9 mouse cellular contexts compared by ENCODE assay signal in the genomic region with DNA sequence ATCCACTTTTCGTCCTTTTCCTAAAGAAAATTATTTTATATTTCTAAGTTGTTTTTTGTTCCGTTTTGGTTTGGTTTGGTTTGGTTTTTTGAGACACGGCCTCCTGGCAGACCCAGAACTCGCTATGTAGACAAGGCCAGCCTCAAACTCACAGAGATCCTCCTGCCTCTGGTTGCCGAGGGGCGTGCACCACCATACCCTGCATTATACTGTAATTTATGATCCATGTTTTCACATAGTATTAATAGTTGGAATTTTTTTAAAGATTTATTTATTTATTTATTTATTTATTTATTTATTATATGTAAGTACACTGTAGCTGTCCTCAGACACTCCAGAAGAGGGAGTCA. TPM values are rescaled to one million over a fixed set of nuclear protein-coding genes. Genes with fewer than 3 reads are reported as not detected.
DNase-seq lines count a peak whose midpoint lies in the region; ATAC-seq and TF ChIP-seq lines count a peak whose summit lies in the region.
"Had no signal": no experiment of that assay in that cellular context is flagged by ENCODE, and none has a peak within 500 bp of the region (broad histone marks: within the 10 kb centered on the region; RNA-seq: fewer than 3 reads in every experiment).

No protein-coding gene starts in this region.

- intact Hi-C loops in left cerebral cortex, postnatal 10 days (cut with DNase I): no loop called here
- intact Hi-C loops in left cerebral cortex, postnatal 25 days (cut with DNase I): loop anchor here (1.0 kb wide), 1 partner anchor 21 kb away; no protein-coding TSS in a partner anchor

- H3K4me3 ChIP-seq in kidney, adult 2 months (ENCODE audit: insufficient read depth, low read depth, low read length): peak overlapping the region; percentile 80
- H3K4me3 ChIP-seq in brown adipose tissue, adult 24 weeks (ENCODE audit: insufficient read depth, low read depth, low read length): peak overlapping the region; percentile 45
- peak overlapping the region; percentile 64 for H3K4me3 ChIP-seq in hindbrain, embryonic 16.5 days (ENCODE audit: low read length)
- peak overlapping the region; percentile 74 for H3K4me3 ChIP-seq in midbrain, embryonic 16.5 days (ENCODE audit: low read depth, low read length)

- no peaks in the 10 kb centered on the region for H3K27me3 ChIP-seq in kidney, adult 2 months (replicated peaks; ENCODE audit: control insufficient read depth, insufficient read depth, low read length)
- H3K27me3 ChIP-seq in hindbrain, embryonic 16.5 days (replicated peaks; ENCODE audit: control insufficient read depth, insufficient read depth, low read length): no peaks in the 10 kb centered on the region
- H3K27me3 ChIP-seq in midbrain, embryonic 16.5 days (ENCODE audit: control insufficient read depth, insufficient read depth, low read depth, low read length): no peaks in the 10 kb centered on the region
- H3K27me3 ChIP-seq: Patski had no signal

- H3K4me2 ChIP-seq in hindbrain, embryonic 16.5 days (ENCODE audit: low read length): peak overlapping the region; percentile 83
- H3K4me2 ChIP-seq in midbrain, embryonic 16.5 days (ENCODE audit: low read length): peak overlapping the region; percentile 84

- DNase-seq in kidney, adult 2 months: no peak
- DNase-seq in kidney, postnatal 14 days: no peak
- DNase-seq in left cerebral cortex, postnatal 10 days (ENCODE audit: extremely low spot score in 1 of 2, low spot score in 2 of 2): no peak
- no peak for DNase-seq in left cerebral cortex, postnatal 25 days (ENCODE audit: low spot score in 2 of 2)

- no peak overlapping the region for H3K27ac ChIP-seq in kidney, adult 2 months (ENCODE audit: insufficient read depth, low read depth, low read length)
- H3K27ac ChIP-seq in brown adipose tissue, adult 24 weeks (replicated peaks; ENCODE audit: low read depth, low read length): peak overlapping the region; percentile 42; the same call in 1 of the 2 replicates
- H3K27ac ChIP-seq in hindbrain, embryonic 16.5 days (ENCODE audit: low read depth, low read length): peak overlapping the region; percentile 96
- peak overlapping the region; percentile 94 for H3K27ac ChIP-seq in midbrain, embryonic 16.5 days (ENCODE audit: low read length)

- peak overlapping the region; percentile 85 for H3K9ac ChIP-seq in hindbrain, embryonic 16.5 days (ENCODE audit: low read depth, low read length)
- no peak overlapping the region for H3K9ac ChIP-seq in midbrain, embryonic 16.5 days (ENCODE audit: low read depth, low read length)

- ATAC-seq in hindbrain, embryonic 16.5 days: peak; percentile 38; the same call in 1 of the 2 replicates
- peak; percentile 61 for ATAC-seq in midbrain, embryonic 16.5 days
- ATAC-seq in monocyte, adult 5-6 weeks (replicated peaks; ENCODE audit: insufficient number of reproducible peaks, low FRiP score, low TSS enrichment, poor library complexity, severe bottlenecking): no peak

- no peaks in the 10 kb centered on the region for H3K9me3 ChIP-seq in hindbrain, embryonic 16.5 days (ENCODE audit: control insufficient read depth, low read length)
- H3K9me3 ChIP-seq in midbrain, embryonic 16.5 days (replicated peaks; ENCODE audit: control insufficient read depth, low read length, poor library complexity, severe bottlenecking): no peaks in the 10 kb centered on the region

- 10% methylated on average over 6 of the region's 6 CpGs for WGBS in kidney, adult 2 months
- WGBS in hindbrain, embryonic 16.5 days: 18% methylated on average over 6 of the region's 6 CpGs
- 18% methylated on average over 6 of the region's 6 CpGs for WGBS in midbrain, embryonic 16.5 days

- TF ChIP-seq POLR2A in kidney, adult 2 months (IDR thresholded peaks at IDR 0.05; ENCODE audit: low read depth, low read length): no peak

- H3K36me3 ChIP-seq in kidney, adult 2 months (ENCODE audit: control insufficient read depth, insufficient read depth, low read length): no peaks in the 10 kb centered on the region
- H3K36me3 ChIP-seq in hindbrain, embryonic 16.5 days (ENCODE audit: control insufficient read depth, insufficient read depth, low read length): no peaks in the 10 kb centered on the region
- H3K36me3 ChIP-seq in midbrain, embryonic 16.5 days (ENCODE audit: control insufficient read depth, insufficient read depth, low read length): no peaks in the 10 kb centered on the region

- TF ChIP-seq CTCF in kidney, adult 2 months (conservative IDR thresholded peaks at IDR 0.05; ENCODE audit: insufficient read depth, insufficient read length, low read depth, low read length): no peak

- peaks cover 2% of the 10 kb centered on the region; the same call in 1 of the 2 replicates for H3K4me1 ChIP-seq in kidney, adult 2 months (ENCODE audit: control insufficient read depth, insufficient read depth, low read length)
- H3K4me1 ChIP-seq in brown adipose tissue, adult 24 weeks (ENCODE audit: control insufficient read depth, insufficient read depth, insufficient read length, low read length): no peaks in the 10 kb centered on the region
- H3K4me1 ChIP-seq in hindbrain, embryonic 16.5 days (ENCODE audit: control insufficient read depth, insufficient read depth, low read depth, low read length): peaks cover 7% of the 10 kb centered on the region
- H3K4me1 ChIP-seq in midbrain, embryonic 16.5 days (ENCODE audit: control insufficient read depth, insufficient read depth, low read length): peaks cover 11% of the 10 kb centered on the region

RNA-seq across cellular contexts. Expression of gene Urgcp, which starts 0.4 kb away (rescaled TPM):
- polyA plus RNA-seq in kidney, adult 2 months (2012; rRNA removed): 31.5 and 32.2 TPM in 2 replicates
- 30.8 and 34.1 TPM in 2 replicates for polyA plus RNA-seq in brown adipose tissue, adult 24 weeks (2012; ENCODE audit: insufficient read depth, insufficient read length, missing spikeins)
- 35.6 and 36.7 TPM in 2 replicates for polyA plus RNA-seq in hindbrain, embryonic 16.5 days (2015; fragmentation: Nextera tagmentation; extraction: Ambion mirVana)
- polyA plus RNA-seq in midbrain, embryonic 16.5 days (2015; fragmentation: Nextera tagmentation; extraction: Ambion mirVana): 33.6 and 34.4 TPM in 2 replicates
- total RNA-seq in left cerebral cortex, postnatal 10 days (2021): 10 to 100 TPM; 49.2 to 55.0 TPM
- 10 to 100 TPM; 60.6 to 67.4 TPM for total RNA-seq in left cerebral cortex, postnatal 25 days (2021)
- 7.2 to 13.7 TPM (median 10.5 TPM) in 3 replicates for total RNA-seq in monocyte, adult 5-6 weeks (2017)

RNA-seq across cellular contexts. Expression of gene Dbnl, which starts 25.7 kb away (rescaled TPM):
- polyA plus RNA-seq in kidney, adult 2 months (2012; rRNA removed): 49.6 and 52.5 TPM in 2 replicates
- polyA plus RNA-seq in brown adipose tissue, adult 24 weeks (2012; ENCODE audit: insufficient read depth, insufficient read length, missing spikeins): 18.7 and 21.8 TPM in 2 replicates
- 148 and 150 TPM in 2 replicates for polyA plus RNA-seq in hindbrain, embryonic 16.5 days (2015; fragmentation: Nextera tagmentation; extraction: Ambion mirVana)
- polyA plus RNA-seq in midbrain, embryonic 16.5 days (2015; fragmentation: Nextera tagmentation; extraction: Ambion mirVana): 152 and 156 TPM in 2 replicates
- total RNA-seq in left cerebral cortex, postnatal 10 days (2021): 10 to 100 TPM; 86.9 to 89.1 TPM
- 10 to 100 TPM; 69.2 to 74.1 TPM for total RNA-seq in left cerebral cortex, postnatal 25 days (2021)
- 164 to 214 TPM (median 184 TPM) in 3 replicates for total RNA-seq in monocyte, adult 5-6 weeks (2017)

RNA-seq across cellular contexts. Expression of gene Pgam2, which starts 40.9 kb away (rescaled TPM):
- 113 and 157 TPM in 2 replicates for polyA plus RNA-seq in kidney, adult 2 months (2012; rRNA removed)
- polyA plus RNA-seq in brown adipose tissue, adult 24 weeks (2012; ENCODE audit: insufficient read depth, insufficient read length, missing spikeins): 40.4 and 46.7 TPM in 2 replicates
- 3.3 and 13.6 TPM in 2 replicates for polyA plus RNA-seq in hindbrain, embryonic 16.5 days (2015; fragmentation: Nextera tagmentation; extraction: Ambion mirVana)
- polyA plus RNA-seq in midbrain, embryonic 16.5 days (2015; fragmentation: Nextera tagmentation; extraction: Ambion mirVana): 2.4 and 3.1 TPM in 2 replicates
- 1 to 10 TPM; 6.3 to 7.7 TPM for total RNA-seq in left cerebral cortex, postnatal 10 days (2021)
- 10 to 100 TPM in 1 of 2 experiments, 1 to 10 TPM in 1; 9.2 to 12.0 TPM for total RNA-seq in left cerebral cortex, postnatal 25 days (2021)
- total RNA-seq in monocyte, adult 5-6 weeks (2017): 6.4 TPM in 1 of 3 replicates, not detected in the others

RNA-seq across cellular contexts. Expression of gene Mrps24, which starts 47.1 kb away (rescaled TPM):
- 272 and 323 TPM in 2 replicates for polyA plus RNA-seq in kidney, adult 2 months (2012; rRNA removed)
- polyA plus RNA-seq in brown adipose tissue, adult 24 weeks (2012; ENCODE audit: insufficient read depth, insufficient read length, missing spikeins): 191 and 238 TPM in 2 replicates
- 182 and 207 TPM in 2 replicates for polyA plus RNA-seq in hindbrain, embryonic 16.5 days (2015; fragmentation: Nextera tagmentation; extraction: Ambion mirVana)
- polyA plus RNA-seq in midbrain, embryonic 16.5 days (2015; fragmentation: Nextera tagmentation; extraction: Ambion mirVana): 171 and 181 TPM in 2 replicates
- total RNA-seq in left cerebral cortex, postnatal 10 days (2021): 100 to 1,000 TPM in 1 of 2 experiments, 10 to 100 TPM in 1; 95.4 to 101 TPM
- 10 to 100 TPM; 69.2 to 76.5 TPM for total RNA-seq in left cerebral cortex, postnatal 25 days (2021)
- 29.1 to 47.5 TPM (median 33.5 TPM) in 3 replicates for total RNA-seq in monocyte, adult 5-6 weeks (2017)
